Comparison of ENCODE assay signal across 9 mouse cellular contexts in the genomic region with DNA sequence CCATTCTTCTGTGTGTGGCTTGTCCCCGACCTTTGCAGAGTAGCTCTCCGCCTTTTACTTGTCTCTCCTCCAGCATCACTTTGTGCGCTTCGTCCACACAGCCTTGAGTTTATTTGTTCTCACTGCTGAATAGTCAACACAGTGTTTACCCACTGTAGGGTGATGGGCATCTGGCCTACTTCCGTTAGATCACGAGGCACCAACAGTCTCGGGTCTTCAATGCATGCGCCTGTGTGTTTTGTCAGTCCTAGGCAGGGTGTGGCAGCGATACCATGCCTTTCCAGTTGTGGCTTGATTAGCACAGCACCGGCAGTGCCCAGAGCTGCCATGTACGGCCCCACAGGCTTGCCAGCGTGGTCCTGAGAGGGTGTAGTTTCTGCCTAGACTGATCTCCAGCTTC. TPM values are rescaled to one million over a fixed set of nuclear protein-coding genes. Genes with fewer than 3 reads are reported as not detected.
DNase-seq lines count a peak whose midpoint lies in the region; ATAC-seq and TF ChIP-seq lines count a peak whose summit lies in the region.
"Had no signal": no experiment of that assay in that cellular context is flagged by ENCODE, and none has a peak within 500 bp of the region (broad histone marks: within the 10 kb centered on the region; RNA-seq: fewer than 3 reads in every experiment).

No protein-coding gene starts in this region.

- H3K4me2 ChIP-seq in forebrain, postnatal 0 days (ENCODE audit: low read depth) = no peak overlapping the region
- no peak overlapping the region for H3K4me2 ChIP-seq in forebrain, embryonic 15.5 days (replicated peaks)
- H3K4me2 ChIP-seq in liver, embryonic 11.5 days = peak overlapping the region; percentile 50
- no peak overlapping the region for H3K4me2 ChIP-seq in stomach, postnatal 0 days (replicated peaks; ENCODE audit: low read depth)

- peak overlapping the region; percentile 6 for H3K27ac ChIP-seq in forebrain, postnatal 0 days (ENCODE audit: low read depth, low read length)
- no peak overlapping the region for H3K27ac ChIP-seq in forebrain, embryonic 15.5 days (replicated peaks)
- H3K27ac ChIP-seq in liver, embryonic 11.5 days (ENCODE audit: low read depth, low read length) = peak overlapping the region; percentile 62; the same call in 1 of the 2 replicates
- peak overlapping the region; percentile 20 for H3K27ac ChIP-seq in stomach, postnatal 0 days (replicated peaks)

- WGBS in forebrain, postnatal 0 days = 36% methylated on average over 12 of the region's 12 CpGs
- 46% methylated on average over 12 of the region's 12 CpGs for WGBS in forebrain, embryonic 15.5 days
- 48% methylated on average over 12 of the region's 12 CpGs for WGBS in liver, embryonic 11.5 days
- WGBS in stomach, postnatal 0 days = 48% methylated on average over 12 of the region's 12 CpGs

- H3K9ac ChIP-seq in forebrain, postnatal 0 days = no peak overlapping the region
- no peak overlapping the region for H3K9ac ChIP-seq in forebrain, embryonic 15.5 days (replicated peaks)
- peak overlapping the region; percentile 10; the same call in 1 of the 2 replicates for H3K9ac ChIP-seq in liver, embryonic 11.5 days (ENCODE audit: low read depth, low read length)
- H3K9ac ChIP-seq in stomach, postnatal 0 days (ENCODE audit: low read length) = no peak overlapping the region

- ATAC-seq in forebrain, postnatal 0 days = peak; percentile 26; the same call in 1 of the 2 replicates
- ATAC-seq in forebrain, embryonic 15.5 days (replicated peaks) = no peak
- peak; percentile 64 for ATAC-seq in liver, embryonic 11.5 days (replicated peaks; ENCODE audit: low FRiP score)
- ATAC-seq in stomach, postnatal 0 days (ENCODE audit: low FRiP score, low TSS enrichment) = peak; percentile 72

- no peaks in the 10 kb centered on the region for H3K27me3 ChIP-seq in forebrain, postnatal 0 days (ENCODE audit: insufficient read depth, low read length)
- H3K27me3 ChIP-seq in forebrain, embryonic 15.5 days = no peaks in the 10 kb centered on the region
- no peaks in the 10 kb centered on the region for H3K27me3 ChIP-seq in liver, embryonic 11.5 days (replicated peaks; ENCODE audit: control insufficient read depth, insufficient read depth, low read length)
- H3K27me3 ChIP-seq in stomach, postnatal 0 days (ENCODE audit: control insufficient read depth, insufficient read depth, low read length) = no peaks in the 10 kb centered on the region

- no peak overlapping the region for H3K4me3 ChIP-seq in forebrain, postnatal 0 days (ENCODE audit: low read depth, low read length)
- no peak overlapping the region for H3K4me3 ChIP-seq in forebrain, embryonic 15.5 days
- H3K4me3 ChIP-seq in liver, embryonic 11.5 days (ENCODE audit: low read depth, low read length) = no peak overlapping the region
- H3K4me3 ChIP-seq in stomach, postnatal 0 days (ENCODE audit: low read depth, low read length) = no peak overlapping the region

- H3K9me3 ChIP-seq in forebrain, postnatal 0 days (ENCODE audit: low read length) = no peaks in the 10 kb centered on the region
- no peaks in the 10 kb centered on the region for H3K9me3 ChIP-seq in forebrain, embryonic 15.5 days
- no peaks in the 10 kb centered on the region for H3K9me3 ChIP-seq in liver, embryonic 11.5 days (ENCODE audit: control insufficient read depth, low read length)
- no peaks in the 10 kb centered on the region for H3K9me3 ChIP-seq in stomach, postnatal 0 days (ENCODE audit: control insufficient read depth, low read length)

- no peak for TF ChIP-seq EP300 in stomach, postnatal 0 days (optimal IDR thresholded peaks at IDR 0.05)

- TF ChIP-seq CTCF in forebrain, postnatal 0 days (IDR thresholded peaks at IDR 0.05; ENCODE audit: low read depth) = no peak
- TF ChIP-seq CTCF in stomach, postnatal 0 days (IDR thresholded peaks at IDR 0.05; ENCODE audit: low read depth) = no peak

- peaks cover 29% of the 10 kb centered on the region for H3K4me1 ChIP-seq in forebrain, postnatal 0 days (ENCODE audit: insufficient read depth)
- peaks cover 63% of the 10 kb centered on the region for H3K4me1 ChIP-seq in forebrain, embryonic 15.5 days
- H3K4me1 ChIP-seq in liver, embryonic 11.5 days (replicated peaks; ENCODE audit: control insufficient read depth, insufficient read depth, low read length) = peaks cover 62% of the 10 kb centered on the region
- peaks cover 13% of the 10 kb centered on the region for H3K4me1 ChIP-seq in stomach, postnatal 0 days (replicated peaks; ENCODE audit: control insufficient read depth, insufficient read depth)

- H3K36me3 ChIP-seq in forebrain, postnatal 0 days (ENCODE audit: insufficient read depth) = no peaks in the 10 kb centered on the region
- H3K36me3 ChIP-seq in forebrain, embryonic 15.5 days = no peaks in the 10 kb centered on the region
- no peaks in the 10 kb centered on the region; the same call in 1 of the 2 replicates for H3K36me3 ChIP-seq in liver, embryonic 11.5 days (ENCODE audit: control insufficient read depth, insufficient read depth, low read length)
- no peaks in the 10 kb centered on the region for H3K36me3 ChIP-seq in stomach, postnatal 0 days (ENCODE audit: control insufficient read depth, insufficient read depth, low read length)

- no peak for DNase-seq in forebrain, postnatal 0 days
- peak; percentile 75 for DNase-seq in retina, postnatal 1 day
- no peak for DNase-seq in retina, embryonic 14.5 days (ENCODE audit: low spot score)
- no peak for DNase-seq in liver, embryonic 11.5 days (ENCODE audit: low spot score)
- peak; percentile 76 for DNase-seq in stomach, postnatal 0 days (ENCODE audit: low spot score)
- DNase-seq in right cerebral cortex, postnatal 36 days (ENCODE audit: low spot score in 2 of 2) = no peak
- no peak for DNase-seq in frontal cortex, postnatal 14 days (ENCODE audit: low spot score in 2 of 2)
- DNase-seq: cerebellum, adult 11 months had no signal

RNA-seq across cellular contexts. Expression of a gene that starts 13.6 kb away (rescaled TPM):
- 92.1 and 131 TPM in 2 replicates for total RNA-seq in forebrain, postnatal 0 days (2014; rRNA removed)
- polyA plus RNA-seq in forebrain, postnatal 0 days (2015; fragmentation: Nextera tagmentation; extraction: Ambion mirVana) = 40.7 and 60.4 TPM in 2 replicates
- 76.2 and 88.8 TPM in 2 replicates for polyA plus RNA-seq in forebrain, embryonic 15.5 days (2015; fragmentation: Nextera tagmentation; extraction: Ambion mirVana)
- 37.8 and 48.1 TPM in 2 replicates for polyA plus RNA-seq in liver, embryonic 11.5 days (2014; fragmentation: Nextera tagmentation; extraction: Ambion mirVana)
- polyA plus RNA-seq in stomach, postnatal 0 days (2015; fragmentation: Nextera tagmentation; extraction: Ambion mirVana) = 18.7 and 21.6 TPM in 2 replicates

Comparison
In these comparisons a context has a peak if more than half of its experiments do, and no peak if none do; other contexts are left out.
1. DNase-seq: peak in retina, postnatal 1 day (single experiment) and stomach, postnatal 0 days (single experiment); none in forebrain, postnatal 0 days (single experiment), retina, embryonic 14.5 days (single experiment), liver, embryonic 11.5 days (single experiment), right cerebral cortex, postnatal 36 days (0 of 2) and frontal cortex, postnatal 14 days (0 of 2).